Mouse (Mus musculus) v-Abl transformed pro-B cells (cell line): ENCODE results near the gene Hacd2.

ENCODE experiments used
- in situ Hi-C, 2 experiments: fragments of 400-800 bp; cut with MboI; formaldehyde crosslinking; loops; one replicate each; pipeline ENCODE4 v1.15.1; 2025; ENCODE audit not compliant: unreplicated experiment in 2 of 2

The Hacd2 gene

GRCm38 (mm10) chr16:35109156-35109555, 86.9 kb downstream of the Hacd2 start:
- in situ Hi-C loops, result loop anchor here (5.0 to 25.0 kb wide), 4 partner anchors 518 to 1353 kb away; partner anchors contain the start of gene Stfa3 (in 1 of the 2)

GRCm38 (mm10) chr16:35109656-35110291, 87.5 kb downstream of the Hacd2 start:
- in situ Hi-C loops, result loop anchor here (5.0 to 25.0 kb wide), 5 partner anchors 518 to 1705 kb away; partner anchors contain the start of gene Stfa3 (in 1 of the 2)

- in situ Hi-C loops, result loop anchor here in 1 of 2 experiments (5.0 to 25.0 kb wide), 5 partner anchors 517 to 1704 kb away; partner anchors contain the start of gene Stfa3
These were observed 88.3 kb downstream of the Hacd2 start for GRCm38 (mm10) chr16:35110410-35111142.

DNA sequence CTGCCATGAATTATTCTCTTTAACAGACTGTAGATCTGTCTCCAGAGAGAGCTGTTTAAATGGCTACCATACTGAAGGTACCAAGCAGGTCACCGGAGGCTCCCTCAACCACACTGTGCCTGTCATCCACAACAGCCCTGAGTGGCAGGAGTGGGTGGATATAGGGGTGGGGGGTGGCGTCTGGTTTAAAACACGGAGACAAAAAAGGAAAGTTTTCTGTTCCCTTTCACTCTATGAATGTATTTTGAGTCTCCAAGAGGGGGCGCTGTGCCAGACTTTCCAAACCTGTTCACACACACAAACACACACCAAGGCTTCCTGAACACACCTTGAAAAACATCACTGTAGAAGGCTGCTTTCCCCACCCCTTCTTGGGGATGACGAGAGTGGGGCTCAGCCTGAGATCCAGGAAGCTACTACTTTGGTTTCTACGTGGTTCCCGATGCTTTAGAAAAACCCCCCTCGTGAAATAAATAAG, 89.0 kb downstream of the Hacd2 start:
- in situ Hi-C loops, result loop anchor here in 1 of 2 experiments (5.0 to 25.0 kb wide), 5 partner anchors 516 to 1704 kb away; partner anchors contain the start of gene Stfa3

DNA sequence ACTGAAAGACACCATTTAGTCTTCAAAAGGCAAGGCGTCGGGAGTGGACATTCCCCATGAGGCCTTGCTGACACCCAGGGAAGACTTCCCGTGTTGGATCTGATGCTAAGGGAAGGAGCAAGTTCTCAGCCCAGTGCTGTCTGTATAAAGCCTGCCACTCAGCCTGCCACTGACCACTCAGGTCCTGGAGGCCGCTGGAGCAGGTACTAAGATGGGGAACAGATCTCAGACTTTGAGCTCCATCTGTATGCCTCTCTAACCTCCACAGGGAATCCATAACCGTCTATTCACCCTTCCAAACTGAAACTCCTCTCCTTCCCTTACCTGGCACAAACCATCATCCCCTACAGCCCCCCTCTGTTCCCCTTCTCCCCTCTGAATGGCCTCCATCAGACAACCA, 91.3 kb downstream of the Hacd2 start:
- in situ Hi-C loops, result loop anchor here in 1 of 2 experiments (5.0 to 25.0 kb wide), 5 partner anchors 514 to 1701 kb away; partner anchors contain the start of gene Stfa3

GRCm38 (mm10) chr16:35116328-35116956, 94.2 kb downstream of the Hacd2 start:
- in situ Hi-C loops, result loop anchor here in 1 of 2 experiments (10.0 to 25.0 kb wide), 4 partner anchors 721 to 1698 kb away; partner anchors contain the start of gene Stfa3

GRCm38 (mm10) chr16:35117436-35117835, 95.2 kb downstream of the Hacd2 start:
- in situ Hi-C loops, result loop anchor here in 1 of 2 experiments (10.0 to 25.0 kb wide), 4 partner anchors 720 to 1697 kb away; partner anchors contain the start of gene Stfa3

GRCm38 (mm10) chr16:35120603-35121002, 98.4 kb downstream of the Hacd2 start:
- in situ Hi-C loops, result loop anchor here in 1 of 2 experiments (25.0 kb wide), 3 partner anchors 717 to 1342 kb away; partner anchors contain the start of gene Stfa3

GRCm38 (mm10) chr16:35127270-35127669, 105.0 kb downstream of the Hacd2 start:
- in situ Hi-C loops, result no loop called here

DNA sequence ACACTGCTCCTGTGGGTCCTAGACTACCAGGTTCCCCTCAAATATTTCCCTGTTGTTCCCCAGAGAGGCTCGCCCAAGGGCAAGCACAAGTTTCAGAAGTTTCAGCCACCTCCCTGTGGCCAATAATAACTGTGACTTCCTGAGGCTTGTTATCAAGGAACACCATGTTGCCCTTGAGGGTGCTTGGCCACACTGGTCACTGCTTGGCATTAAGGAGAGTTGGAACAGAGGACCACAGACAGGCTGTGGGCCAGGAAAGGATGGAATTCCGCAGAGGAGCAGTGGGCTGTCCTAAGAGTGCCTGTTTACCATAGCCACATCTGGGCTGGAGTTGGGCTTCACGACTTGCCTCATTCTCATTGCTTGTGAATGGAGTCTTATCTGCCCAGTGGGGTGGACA, 107.9 kb downstream of the Hacd2 start:
- in situ Hi-C loops, result no loop called here

DNA sequence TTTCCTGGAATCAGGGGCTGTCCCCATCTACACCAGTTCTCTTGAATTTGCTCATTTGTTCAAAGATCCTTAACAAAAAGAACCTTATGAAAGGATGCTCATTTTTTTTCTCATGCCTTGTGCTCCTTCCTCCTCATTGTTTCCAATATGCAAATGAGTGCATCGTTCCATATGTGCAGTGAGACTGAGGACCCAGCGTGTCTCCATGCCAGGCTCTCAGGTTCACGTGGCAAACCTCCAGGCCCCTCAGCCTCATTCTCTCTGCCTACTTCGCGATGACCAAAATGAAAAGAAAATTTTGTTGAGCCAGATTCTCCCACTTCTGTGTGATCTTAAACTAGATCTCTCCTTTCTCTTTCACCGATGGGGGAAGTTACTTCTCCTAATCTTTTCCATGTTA, 117.2 kb downstream of the Hacd2 start:
- in situ Hi-C loops, result no loop called here

- in situ Hi-C loops, result no loop called here
These were observed 117.8 kb downstream of the Hacd2 start for GRCm38 (mm10) chr16:35139873-35140619.

GRCm38 (mm10) chr16:35140620-35140975, 118.4 kb downstream of the Hacd2 start:
- in situ Hi-C loops, result no loop called here

DNA sequence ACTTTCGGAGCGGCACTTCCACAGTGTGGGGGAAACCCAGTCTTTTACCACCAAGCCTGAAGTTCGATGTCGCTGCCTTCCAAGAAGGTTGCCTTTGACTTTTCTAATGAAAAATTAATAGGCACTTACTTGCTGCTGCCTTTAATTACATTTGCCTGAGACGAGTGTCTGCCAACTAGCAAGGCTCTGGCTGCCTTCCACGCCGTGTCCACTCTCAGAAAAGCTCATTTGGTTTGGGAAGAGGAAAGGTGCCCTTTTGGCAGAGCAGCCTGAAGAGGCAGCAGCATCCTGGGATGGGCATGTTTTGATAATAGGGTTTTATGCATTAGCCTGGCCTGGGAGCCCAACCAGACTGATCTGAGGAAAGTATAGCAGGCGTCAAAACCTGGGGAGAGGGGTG, 119.6 kb downstream of the Hacd2 start:
- in situ Hi-C loops, result no loop called here

DNA sequence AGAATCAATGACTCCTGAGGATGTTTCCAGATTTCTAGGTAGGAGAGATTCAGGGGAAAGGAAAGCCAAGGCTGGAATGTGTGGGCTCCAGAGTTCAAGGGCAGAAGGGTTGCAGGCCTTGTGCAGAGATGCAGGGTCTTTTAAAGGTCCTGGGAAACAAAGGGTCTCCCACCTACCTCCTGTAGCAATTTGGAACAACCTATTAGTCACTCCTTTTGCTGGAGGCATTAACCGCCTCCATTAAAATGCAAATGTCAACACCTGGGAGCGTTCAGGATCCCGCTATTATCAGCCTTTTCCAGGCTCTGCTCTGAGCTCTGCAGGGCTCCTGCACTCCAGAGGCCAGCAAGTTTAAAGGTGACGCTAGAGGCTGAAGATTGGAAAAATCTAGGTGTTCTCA, 123.9 kb downstream of the Hacd2 start:
- in situ Hi-C loops, result no loop called here

- in situ Hi-C loops, result no loop called here
These were observed 131.0 kb downstream of the Hacd2 start for GRCm38 (mm10) chr16:35153146-35153755.

GRCm38 (mm10) chr16:35154245-35154640, 132.0 kb downstream of the Hacd2 start:
- in situ Hi-C loops, result no loop called here

DNA sequence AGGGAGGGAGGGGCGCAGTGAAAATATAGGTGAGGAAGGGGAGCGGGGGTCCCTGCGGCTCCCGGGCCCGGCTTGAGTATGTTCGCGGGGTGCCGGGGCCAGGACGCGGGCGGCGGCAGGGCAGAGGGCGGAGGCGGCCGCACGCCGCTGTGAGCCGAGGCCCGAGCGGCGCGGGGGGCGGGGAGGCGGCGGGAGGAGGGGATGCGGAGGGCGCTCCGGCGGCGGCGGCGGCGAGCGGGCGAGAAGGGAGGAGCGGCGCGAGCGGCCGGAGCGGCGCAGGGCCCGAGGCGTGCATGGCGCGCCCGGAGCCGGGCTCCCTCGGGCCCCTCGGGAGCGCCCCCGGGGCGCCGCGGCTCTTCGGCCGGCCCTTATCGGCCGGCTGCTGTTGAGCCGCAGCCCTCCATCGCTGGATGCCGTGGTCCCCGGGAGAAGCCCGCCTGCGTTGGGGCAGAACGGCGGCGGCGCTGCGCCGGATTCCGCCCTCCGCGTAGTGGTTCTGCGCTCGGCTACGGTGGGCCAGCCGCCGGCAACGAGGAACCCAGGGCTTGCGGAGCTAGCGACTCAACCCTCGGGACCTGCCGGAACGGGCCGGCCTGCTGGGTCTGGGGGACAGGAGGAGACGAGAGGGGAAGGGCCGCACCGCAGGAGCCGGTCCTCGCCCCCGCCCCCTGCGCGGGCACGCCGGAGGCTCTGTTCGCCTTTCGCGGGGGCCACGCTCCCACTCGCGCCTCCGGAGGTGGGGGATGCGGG, 132.6 kb downstream of the Hacd2 start, which contains the start of gene Adcy5:
TSS of gene Adcy5 (plus strand) at position 237 of the 750 bp plus-strand sequence.
- in situ Hi-C loops, result no loop called here
